Mouse (Mus musculus): ENCODE data around the gene Ppil1.
"Not testable (repeated sequence)": the region's sequence is repeated elsewhere in the genome, so short reads cannot be mapped to it uniquely, and the experiment has no call there.

The Ppil1 gene

DNA sequence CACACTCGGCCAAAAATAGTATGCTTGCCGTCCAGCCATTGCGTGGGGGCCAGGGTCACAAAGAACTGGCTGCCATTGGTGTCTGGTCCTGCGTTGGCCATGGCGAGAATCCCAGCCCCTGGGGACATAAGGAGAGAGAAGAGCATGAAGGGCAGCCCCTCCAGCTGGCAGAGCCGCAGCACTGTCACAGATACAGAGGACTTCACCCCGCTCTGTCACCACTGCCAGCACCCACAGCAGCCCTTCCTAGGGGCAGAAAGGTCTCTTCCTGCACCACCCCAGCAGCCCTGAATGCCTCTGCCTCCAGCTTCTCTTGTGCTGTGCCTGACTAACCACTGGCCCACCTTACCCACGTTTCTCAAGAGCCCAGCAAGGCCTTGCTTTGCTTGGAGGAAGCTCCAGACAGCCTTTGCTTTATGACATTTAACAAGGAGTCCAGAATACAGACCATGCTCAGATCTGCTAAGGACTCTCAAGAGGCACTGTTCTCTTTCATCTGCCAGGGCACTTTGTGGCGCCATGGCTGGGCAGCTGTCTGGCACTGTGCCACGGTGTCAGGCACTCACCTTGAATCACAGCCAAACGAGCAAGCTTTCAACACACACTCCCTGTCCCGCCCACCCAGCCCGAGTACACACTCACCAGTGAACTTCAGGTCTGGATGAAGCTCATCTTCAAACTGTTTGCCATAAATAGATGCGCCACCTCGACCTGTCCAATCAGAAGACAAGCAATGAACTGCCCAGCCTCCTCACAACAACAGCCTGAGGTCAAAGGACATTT lies 12.2 kb downstream of the Ppil1 start:
- DNase-seq (ENCODE audit: low read depth), result no peak

DNA sequence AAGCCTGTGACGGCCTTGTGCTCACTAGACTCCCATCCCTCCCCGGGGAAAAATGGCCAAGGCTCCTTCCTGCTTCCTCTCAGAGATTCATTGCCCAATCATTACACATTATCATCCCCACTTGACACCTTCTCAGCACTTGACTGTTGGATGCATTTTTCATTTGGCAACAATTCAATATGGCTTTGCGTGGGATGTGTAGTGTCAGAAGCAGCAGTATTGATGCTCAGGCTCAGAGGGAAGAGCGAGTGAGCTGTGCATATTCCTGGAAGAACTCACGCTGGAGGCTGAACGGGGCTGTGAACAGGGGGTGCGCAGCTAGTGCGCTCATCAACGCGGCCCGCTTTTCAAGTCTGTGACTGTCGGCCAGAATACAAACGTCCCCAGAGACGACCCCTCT lies 13.0 kb downstream of the Ppil1 start:
- not testable (repeated sequence) for DNase-seq (ENCODE audit: low read depth)

DNA sequence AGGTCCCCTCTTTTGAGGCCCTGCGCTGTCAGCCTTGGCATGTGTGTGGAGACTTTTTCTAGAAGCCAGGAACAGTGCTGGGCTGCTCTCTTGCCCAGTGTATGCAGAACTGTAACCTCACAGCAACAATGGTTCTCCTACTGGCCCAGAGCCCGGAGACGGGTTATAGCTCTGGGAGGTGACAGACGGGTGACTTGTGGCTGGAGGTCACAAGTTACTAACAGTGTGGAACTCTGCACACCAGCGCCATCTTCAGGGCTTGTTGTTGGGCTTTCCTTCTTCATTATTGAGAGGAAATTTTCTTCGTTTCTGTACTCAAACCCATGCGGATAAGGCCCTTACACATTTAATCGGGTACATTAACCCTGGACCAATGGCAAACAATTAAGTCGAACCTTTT lies 14.5 kb downstream of the Ppil1 start:
- DNase-seq (ENCODE audit: low read depth), result peak; percentile 28

DNA sequence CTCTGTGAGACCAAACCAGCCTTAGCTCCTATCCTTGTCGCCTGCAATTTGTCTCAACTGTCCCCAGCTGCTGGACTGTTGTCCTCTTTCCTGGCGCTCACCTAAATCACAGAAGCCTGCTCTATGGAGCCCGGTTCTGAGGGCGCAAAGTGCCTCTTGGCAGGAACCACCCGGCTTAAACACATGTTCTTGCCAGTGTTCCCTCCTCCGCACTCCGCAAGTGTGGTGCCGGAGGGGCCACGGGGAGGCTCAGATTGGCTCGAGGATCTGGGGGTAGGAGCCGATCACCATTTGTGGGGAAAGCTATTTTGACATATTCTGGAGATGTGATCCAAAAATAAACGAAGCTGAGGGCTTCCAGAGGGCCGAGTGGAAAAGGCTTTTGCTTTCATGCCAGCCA lies 16.1 kb downstream of the Ppil1 start:
- no peak for DNase-seq (ENCODE audit: low read depth)

GRCm38 (mm10) chr17:29246602-29247001 lies 17.4 kb downstream of the Ppil1 start:
- peak; percentile 92 for DNase-seq (ENCODE audit: low read depth)

DNA sequence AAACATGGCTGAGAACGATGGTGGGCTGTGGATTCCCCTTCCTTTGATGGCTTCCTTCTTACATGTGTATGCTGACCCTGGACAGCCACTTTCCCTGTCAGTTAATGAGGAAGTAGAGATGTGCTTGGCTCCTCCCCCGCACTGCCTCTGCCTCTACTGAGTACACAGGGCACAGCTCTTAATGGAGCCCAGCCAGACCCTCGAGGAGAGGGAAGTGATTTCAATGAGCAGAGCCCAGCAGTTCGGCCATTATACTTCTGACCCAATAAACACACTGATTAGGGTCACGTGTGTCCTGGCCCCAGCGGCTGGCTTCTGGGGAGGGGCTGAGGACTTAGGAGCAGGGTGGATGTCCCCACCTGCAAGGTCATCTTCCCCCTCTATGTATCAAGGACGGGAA lies 18.3 kb downstream of the Ppil1 start:
- no peak for DNase-seq (ENCODE audit: low read depth)

DNA sequence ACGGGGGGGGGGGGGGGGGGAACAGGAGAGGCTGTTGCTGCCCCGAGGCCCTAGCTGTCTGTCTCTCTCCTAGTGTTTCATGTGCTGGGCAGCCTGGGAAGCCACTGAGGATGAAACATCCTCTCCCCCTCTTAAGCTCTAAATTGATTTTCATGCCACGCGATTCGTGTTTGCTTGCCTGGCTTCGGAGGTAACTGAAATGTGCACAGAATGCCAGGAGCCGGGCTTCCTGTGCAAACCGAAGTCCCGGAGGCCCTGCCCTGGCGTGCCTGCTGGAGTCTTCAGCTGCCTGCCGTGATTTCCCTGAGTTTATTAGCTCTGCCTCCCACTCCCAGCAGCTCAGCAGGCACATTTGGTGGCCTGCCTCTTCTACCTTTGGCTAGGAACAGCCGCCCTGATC lies 19.1 kb downstream of the Ppil1 start:
- no peak for DNase-seq (ENCODE audit: low read depth)

DNA sequence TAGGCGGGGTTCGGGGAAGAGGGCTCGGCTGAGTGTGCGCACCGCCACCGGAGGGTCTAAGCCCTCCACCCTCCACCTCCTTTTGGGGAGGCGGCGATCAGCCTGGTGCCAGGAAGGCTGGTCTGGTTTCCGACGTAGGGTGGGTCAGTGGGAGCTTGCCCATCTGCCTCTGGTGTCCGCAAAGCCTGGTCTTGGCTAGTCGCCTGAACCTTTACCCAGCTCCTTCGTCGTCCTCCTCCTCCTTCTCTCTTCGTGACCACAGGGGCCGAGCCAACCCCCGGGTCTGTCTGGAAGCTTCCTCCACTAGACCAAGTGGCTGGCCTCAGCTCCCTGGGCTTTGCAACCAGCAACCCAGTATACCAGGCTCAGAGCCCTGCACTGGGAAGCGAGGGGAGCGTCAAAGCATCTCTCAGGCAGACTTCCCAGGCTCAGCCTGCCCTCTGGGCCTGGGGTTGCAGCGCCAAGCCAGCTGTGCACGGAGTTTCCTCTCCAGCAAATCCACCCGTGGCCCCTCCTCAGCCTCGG lies 25.5 kb downstream of the Ppil1 start:
- DNase-seq (ENCODE audit: low read depth), result no peak

- no peak for DNase-seq (ENCODE audit: low read depth)
Observed at GRCm38 (mm10) chr17:29237772-29238420, 26.1 kb downstream of the Ppil1 start, which contains the start of gene Cpne5. Cpne5 (minus strand) TSS chr17:29238167.

DNA sequence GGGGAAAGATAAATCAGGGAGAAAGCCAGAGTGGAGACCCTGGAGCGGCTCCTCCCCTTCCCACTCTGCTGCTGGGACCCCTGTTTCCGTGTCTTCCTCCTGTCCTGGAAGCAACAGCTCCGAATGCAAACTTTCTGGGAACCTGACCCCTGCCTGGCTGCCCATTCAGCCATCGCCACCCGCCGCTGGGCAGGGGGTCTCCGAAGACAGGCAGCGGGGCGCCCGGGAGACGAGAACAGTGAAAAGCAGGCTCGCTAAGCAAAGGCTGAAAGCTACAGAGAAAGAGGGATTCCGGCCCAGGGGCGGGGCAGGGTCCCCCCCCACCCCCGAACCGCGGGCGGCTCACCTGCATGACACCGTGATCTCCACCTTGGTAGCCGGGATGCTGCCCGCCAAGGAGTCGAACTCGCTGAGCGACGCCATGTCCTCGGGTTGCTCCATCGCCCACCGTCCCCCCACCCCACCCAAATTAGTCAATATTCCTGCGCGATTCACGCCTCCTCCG lies 26.7 kb downstream of the Ppil1 start:
- no peak for DNase-seq (ENCODE audit: low read depth)

DNA sequence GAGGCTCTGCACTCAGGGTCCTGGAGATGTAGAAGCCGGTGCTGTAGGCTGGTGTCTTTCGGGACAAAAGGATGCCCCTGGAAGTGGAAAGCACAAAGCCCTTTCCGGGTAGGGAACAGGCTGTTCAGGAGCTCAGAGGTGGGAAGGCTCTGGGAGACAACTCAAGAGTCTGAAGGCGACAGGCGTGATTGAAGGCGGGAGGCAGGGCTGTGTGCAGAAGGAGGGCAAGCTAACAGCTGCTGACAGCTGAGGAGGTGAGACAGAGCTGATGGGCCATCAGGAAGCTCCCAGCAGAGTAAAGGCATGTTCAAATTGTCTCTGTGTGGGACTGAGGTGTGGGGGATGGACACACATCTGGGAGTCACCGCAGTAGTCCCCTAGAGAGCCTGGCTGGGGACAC lies 27.9 kb downstream of the Ppil1 start:
- DNase-seq (ENCODE audit: low read depth), result no peak

- DNase-seq (ENCODE audit: low read depth), result no peak
Observed at GRCm38 (mm10) chr17:29231109-29231508, 32.9 kb downstream of the Ppil1 start.

GRCm38 (mm10) chr17:29220631-29221030 lies 43.4 kb downstream of the Ppil1 start:
- no peak for DNase-seq (ENCODE audit: low read depth)

GRCm38 (mm10) chr17:29218017-29218416 lies 46.0 kb downstream of the Ppil1 start:
- DNase-seq (ENCODE audit: low read depth), result peak; percentile 41

DNA sequence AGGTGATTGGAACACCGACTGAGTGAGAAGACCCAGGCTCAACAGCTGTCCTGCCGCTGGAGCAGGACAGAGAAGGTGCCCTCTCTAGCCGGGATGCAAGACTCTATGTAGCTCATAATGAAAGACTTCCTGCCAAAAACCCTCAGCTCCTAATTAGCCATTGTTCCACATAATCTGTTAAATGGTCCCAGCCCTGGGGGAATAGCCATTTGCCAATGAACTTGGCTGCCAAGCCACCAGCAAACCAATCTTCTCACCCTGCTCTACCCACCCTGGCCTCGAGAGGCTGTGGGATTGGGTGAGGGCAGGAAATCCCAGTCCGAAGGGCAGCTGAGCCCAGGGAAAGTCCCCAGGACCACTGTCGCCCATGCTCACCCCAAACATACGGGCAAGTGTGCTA lies 47.9 kb downstream of the Ppil1 start:
- DNase-seq (ENCODE audit: low read depth), result no peak

GRCm38 (mm10) chr17:29214655-29215054 lies 49.3 kb downstream of the Ppil1 start:
- DNase-seq (ENCODE audit: low read depth), result no peak

DNA sequence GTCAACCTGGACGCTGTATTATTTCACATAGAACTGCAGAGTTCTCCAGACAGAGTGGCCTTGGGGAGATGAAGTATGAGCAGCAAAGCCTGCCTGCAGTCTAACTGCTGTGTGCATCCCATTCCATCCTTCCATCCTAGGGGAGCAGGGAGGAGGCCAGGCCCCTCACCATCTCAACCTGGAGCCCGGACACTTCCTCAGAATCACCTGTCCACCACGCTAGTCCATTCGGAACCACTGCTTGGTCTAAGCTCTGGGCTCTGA lies 49.9 kb downstream of the Ppil1 start:
- DNase-seq (ENCODE audit: low read depth), result no peak

GRCm38 (mm10) chr17:29213381-29214192 lies 50.4 kb downstream of the Ppil1 start:
- DNase-seq (ENCODE audit: low read depth), result no peak

DNA sequence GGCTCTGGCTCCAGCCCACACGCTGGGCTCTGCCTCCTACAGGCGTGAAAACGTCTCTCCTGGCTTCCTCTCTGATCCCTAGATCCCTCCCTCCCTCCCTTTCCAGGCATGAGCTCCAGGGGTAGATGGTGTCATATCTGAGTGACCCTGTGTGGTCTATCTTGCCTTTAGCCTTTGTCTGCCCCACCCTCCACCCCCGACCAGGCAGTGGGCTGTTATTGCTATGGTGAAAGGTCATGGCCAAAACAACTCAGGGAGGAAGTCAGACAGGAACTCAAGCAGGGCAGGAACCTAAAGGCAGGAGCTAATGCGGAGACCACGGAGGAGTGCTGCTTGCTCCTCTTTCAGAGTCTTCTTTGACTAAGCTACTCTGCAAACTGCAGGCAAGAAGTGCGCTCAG lies 52.1 kb downstream of the Ppil1 start:
- DNase-seq (ENCODE audit: low read depth), result no peak

DNA sequence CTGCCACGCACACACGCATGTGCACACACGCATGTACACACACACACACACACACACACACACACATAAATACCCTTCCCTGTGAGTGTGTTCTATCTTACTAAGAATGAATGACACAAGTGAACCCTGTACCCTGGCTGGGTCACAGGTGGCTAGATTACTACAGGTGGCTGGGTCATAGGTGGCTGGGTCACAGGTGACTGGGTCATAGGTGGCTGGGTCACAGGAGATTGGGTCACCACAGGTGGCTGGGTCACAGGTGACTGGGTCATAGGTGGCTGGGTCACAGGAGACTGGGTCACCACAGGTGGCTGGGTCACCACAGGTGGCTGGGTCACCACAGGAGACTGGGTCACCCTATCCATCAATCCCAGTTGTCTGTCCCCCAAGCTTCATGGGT lies 53.9 kb downstream of the Ppil1 start:
- no peak for DNase-seq (ENCODE audit: low read depth)

DNA sequence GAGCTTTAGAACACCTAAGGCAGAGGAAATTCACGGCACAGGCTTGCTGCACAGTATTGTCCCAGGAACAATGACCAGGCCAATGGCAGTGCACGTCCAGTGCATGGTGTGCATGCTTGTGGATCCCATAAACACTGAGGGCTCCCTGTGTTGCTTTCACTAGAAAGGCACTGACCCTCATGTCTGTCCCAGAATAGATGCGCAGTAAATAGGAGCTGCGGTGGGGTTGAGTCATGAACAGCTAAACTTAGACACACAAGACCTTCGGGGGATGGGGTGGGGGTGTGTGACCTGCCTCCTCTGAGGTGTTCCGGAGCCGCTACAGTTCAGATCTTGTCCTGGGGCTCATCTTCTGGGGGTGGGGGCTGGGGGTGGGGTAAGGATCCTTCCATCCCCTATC lies 57.9 kb downstream of the Ppil1 start:
- DNase-seq (ENCODE audit: low read depth), result peak; percentile 17

- DNase-seq (ENCODE audit: low read depth), result no peak
Observed at GRCm38 (mm10) chr17:29202604-29203003, 61.4 kb downstream of the Ppil1 start.

Measured in NIH3T3 (cell line).